Mouse (Mus musculus) heart, embryonic 15.5 days (tissue): ENCODE data around the gene Lrrc57. TPM values are rescaled to one million over a fixed set of nuclear protein-coding genes. Genes with fewer than 3 reads are reported as not detected.

ENCODE experiments used
- ATAC-seq: fragments of 200-750 bp; cut with Nextera tagmentation; replicated peaks from 2 replicates; pipeline ENCODE4 v1.8.0; 2017; ENCODE audit warnings: low read depth, moderate TSS enrichment; ENCODE audit not compliant: insufficient number of reproducible peaks, insufficient read depth, low FRiP score
- H3K27ac ChIP-seq: fragments of 300-500 bp; sonication (generic); 2 replicates; pipeline ENCODE4 v1.5.1; 2015; ENCODE audit warnings: mild to moderate bottlenecking, inconsistent platforms
- H3K27me3 ChIP-seq: fragments of 300-500 bp; sonication (generic); 2 replicates; pipeline ENCODE4 v1.6.1; 2015; ENCODE audit warnings: inconsistent platforms
- H3K36me3 ChIP-seq: fragments of 300-500 bp; sonication (generic); 2 replicates; pipeline ENCODE4 v1.6.1; 2015; ENCODE audit warnings: mild to moderate bottlenecking, inconsistent platforms
- H3K4me1 ChIP-seq: fragments of 300-500 bp; sonication (generic); replicated peaks from 2 replicates; pipeline ENCODE4 v1.6.1; 2015; ENCODE audit warnings: inconsistent platforms
- H3K4me2 ChIP-seq: fragments of 300-500 bp; sonication (generic); 2 replicates; pipeline ENCODE4 v1.6.1; 2015; ENCODE audit warnings: inconsistent platforms, mild to moderate bottlenecking, moderate library complexity
- H3K4me3 ChIP-seq: fragments of 300-500 bp; sonication (generic); 2 replicates; pipeline ENCODE4 v1.5.1; 2015; ENCODE audit warnings: mild to moderate bottlenecking, inconsistent platforms
- H3K9ac ChIP-seq: fragments of 300-500 bp; sonication (generic); 2 replicates; pipeline ENCODE4 v1.6.1; 2015; ENCODE audit warnings: mild to moderate bottlenecking, inconsistent platforms
- H3K9me3 ChIP-seq: fragments of 300-500 bp; sonication (generic); replicated peaks from 2 replicates; pipeline ENCODE4 v1.6.1; 2016; ENCODE audit warnings: inconsistent platforms
- WGBS: fragments of 180-500 bp; shearing (Covaris S2); methylation state at CpG from one replicate; pipeline ENCODE4 v1.1.7; 2015; ENCODE audit warnings: mixed read lengths; 5-methylcytosine and 5-hydroxymethylcytosine counted together
- polyA plus RNA-seq: library from polyadenylated mRNA; unstranded; fragments of >200 nt; fragmentation: Nextera tagmentation; extraction: Ambion mirVana; gene quantifications from 2 replicates; pipeline ENCODE4 v1.2.1, GENCODE M21; 2015

Gene Lrrc57
- polyA plus RNA-seq, 1 experiment from 2014 or later = 20.8 TPM

DNA sequence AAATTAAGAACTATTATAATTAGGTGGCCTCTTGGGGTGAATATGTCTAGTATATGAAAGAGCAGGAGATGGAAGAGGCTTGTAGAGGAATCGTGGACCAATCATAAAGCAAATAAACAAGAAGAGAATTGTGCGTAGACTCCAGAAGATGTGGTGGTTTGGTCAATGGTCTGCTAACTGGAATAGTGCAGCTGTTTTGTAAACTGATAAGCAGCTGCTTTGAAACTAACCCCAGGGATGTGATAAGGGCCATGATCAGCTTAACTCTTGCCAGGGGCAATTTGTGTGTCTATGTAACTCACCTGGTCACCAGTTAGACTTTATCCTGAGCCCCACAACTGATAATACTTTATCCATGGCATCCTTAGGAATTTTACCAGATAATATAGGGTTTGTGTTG, 22.2 kb upstream of the Lrrc57 start:
- 0 out of 2 replicates have a peak overlapping the region, but pooled peaks have one; percentile 21 for H3K27ac ChIP-seq
- H3K36me3 ChIP-seq = peaks cover 16% of the 10 kb centered on the region; the same call in 1 of the 2 replicates
- no peak for ATAC-seq
- WGBS = 55% methylated on average over 2 of the region's 2 CpGs
- H3K4me1 ChIP-seq = peaks cover 24% of the 10 kb centered on the region
- H3K4me3 ChIP-seq = no peak overlapping the region
- no peaks in the 10 kb centered on the region for H3K9me3 ChIP-seq
- no peak overlapping the region for H3K4me2 ChIP-seq
- no peak overlapping the region for H3K9ac ChIP-seq
- no peaks in the 10 kb centered on the region for H3K27me3 ChIP-seq

DNA sequence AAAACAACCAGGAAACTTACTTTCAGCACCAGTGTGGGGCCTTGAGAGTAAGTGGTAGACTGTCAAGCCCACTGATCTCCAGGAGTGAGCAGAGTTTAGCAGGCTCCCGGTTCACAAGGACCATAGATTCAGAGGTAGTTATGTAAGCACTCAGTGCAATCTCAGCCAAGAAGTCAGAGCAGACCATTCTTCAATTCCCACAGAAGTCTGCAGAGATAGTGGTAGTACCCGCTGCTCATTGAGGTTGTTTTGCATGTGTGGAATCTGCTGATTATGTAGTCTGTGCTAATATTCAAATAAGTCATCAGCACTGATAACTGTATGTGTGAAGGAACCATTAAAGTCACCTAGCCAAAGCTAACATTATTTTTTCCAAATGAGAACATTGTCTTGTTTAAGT, 21.3 kb upstream of the Lrrc57 start:
- Histone ChIP-seq H3K36me3 (peaks cover 16% of the 10 kb centered on the region; the same call in 1 of the 2 replicates), H3K4me1 (peaks cover 24% of the 10 kb centered on the region), H3K27ac (no peak overlapping the region), H3K9me3 (no peaks in the 10 kb centered on the region), H3K4me3 (0 out of 2 replicates have a peak overlapping the region, but pooled peaks have one; percentile 64), H3K27me3 (no peaks in the 10 kb centered on the region), H3K9ac (no peak overlapping the region), H3K4me2 (peak overlapping the region; percentile 70)
- 31% methylated on average over 2 of the region's 2 CpGs for WGBS
- ATAC-seq = no peak

DNA sequence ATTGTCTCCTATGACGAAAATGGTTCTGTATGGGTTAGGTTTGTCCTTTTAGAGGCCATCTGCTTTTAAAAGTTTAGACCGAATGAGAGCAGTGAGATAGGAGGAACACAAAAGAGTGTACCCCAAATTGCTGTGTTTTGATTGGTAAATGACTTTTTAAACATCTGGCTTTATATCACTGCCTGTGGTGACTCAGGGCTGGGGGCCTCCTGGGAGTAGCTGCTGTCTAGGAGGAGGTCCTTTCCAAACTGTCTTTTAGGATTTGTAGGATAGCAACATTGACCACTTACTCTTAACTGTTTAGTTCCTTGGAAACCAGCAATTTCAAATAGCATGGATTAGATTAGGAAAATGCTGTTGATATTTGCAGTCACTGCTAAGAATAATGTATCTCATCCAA, 20.9 kb upstream of the Lrrc57 start:
- no peak for ATAC-seq
- Histone ChIP-seq H3K4me1 (peaks cover 24% of the 10 kb centered on the region), H3K9me3 (no peaks in the 10 kb centered on the region), H3K36me3 (peaks cover 12% of the 10 kb centered on the region; the same call in 1 of the 2 replicates), H3K4me2 (peak overlapping the region; percentile 70), H3K27me3 (no peaks in the 10 kb centered on the region), H3K4me3 (peak overlapping the region; percentile 64; the same call in 1 of the 2 replicates), H3K9ac (no peak overlapping the region), H3K27ac (no peak overlapping the region)
- WGBS = 73% methylated on average over 2 of the region's 2 CpGs

DNA sequence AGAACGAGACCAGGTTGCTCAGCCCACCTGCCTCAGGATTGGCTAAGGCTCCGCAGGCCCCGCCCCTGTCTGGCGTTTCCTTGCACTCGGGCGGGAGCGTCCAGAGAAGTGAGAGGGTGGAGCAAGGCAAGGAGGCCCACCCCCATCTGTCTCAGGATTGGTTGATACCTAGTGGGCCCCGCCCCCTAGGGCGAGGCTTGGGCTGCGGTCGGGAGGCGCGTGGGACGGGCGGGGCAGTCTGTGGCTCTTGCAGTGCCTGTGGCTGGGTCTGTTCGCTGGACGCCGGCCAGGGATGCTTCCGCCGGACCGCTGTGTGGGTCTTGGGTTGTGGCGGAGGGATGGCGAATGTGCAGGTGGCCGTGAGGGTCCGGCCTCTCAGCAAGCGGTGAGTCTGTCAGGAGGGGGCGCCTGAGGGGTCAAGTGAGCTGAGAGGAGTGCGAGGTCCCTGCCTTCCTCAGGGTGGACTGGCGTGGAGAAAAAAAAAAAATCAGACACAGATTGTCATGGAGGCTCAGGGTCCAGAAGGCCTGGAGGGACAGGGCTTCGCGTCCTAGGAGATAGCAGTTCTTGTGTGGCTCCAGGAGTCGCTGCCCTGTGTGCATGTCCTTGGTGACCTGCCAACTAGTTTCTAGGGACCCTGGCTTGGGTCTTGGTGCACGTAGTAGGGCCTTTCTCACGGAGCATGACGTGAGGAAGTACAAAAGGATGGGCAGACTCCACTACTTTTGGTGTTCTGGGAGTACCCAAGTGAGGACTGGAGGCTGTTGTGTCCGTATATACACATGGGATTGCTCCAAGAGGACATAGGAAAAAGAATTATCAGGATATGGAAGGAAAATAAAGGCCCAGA, 19.8 kb upstream of the Lrrc57 start, which contains the start of gene Stard9:
Gene Stard9, plus strand, starts transcription at position 236 of the 850 bp plus-strand sequence.
- peak; percentile 100 for ATAC-seq
- H3K27me3 ChIP-seq = no peaks in the 10 kb centered on the region
- H3K4me2 ChIP-seq = peak within 1 kb of the TSS; percentile 70
- peak within 1 kb of the TSS; percentile 53 for H3K9ac ChIP-seq
- WGBS = 2% methylated on average over 36 of the region's 36 CpGs
- no peaks in the 10 kb centered on the region for H3K9me3 ChIP-seq
- H3K4me3 ChIP-seq = peak within 1 kb of the TSS; percentile 64
- peak within 1 kb of the TSS; percentile 63 for H3K27ac ChIP-seq
- H3K36me3 ChIP-seq = peaks cover 3% of the 10 kb centered on the region; the same call in 1 of the 2 replicates
- H3K4me1 ChIP-seq = peaks cover 24% of the 10 kb centered on the region

DNA sequence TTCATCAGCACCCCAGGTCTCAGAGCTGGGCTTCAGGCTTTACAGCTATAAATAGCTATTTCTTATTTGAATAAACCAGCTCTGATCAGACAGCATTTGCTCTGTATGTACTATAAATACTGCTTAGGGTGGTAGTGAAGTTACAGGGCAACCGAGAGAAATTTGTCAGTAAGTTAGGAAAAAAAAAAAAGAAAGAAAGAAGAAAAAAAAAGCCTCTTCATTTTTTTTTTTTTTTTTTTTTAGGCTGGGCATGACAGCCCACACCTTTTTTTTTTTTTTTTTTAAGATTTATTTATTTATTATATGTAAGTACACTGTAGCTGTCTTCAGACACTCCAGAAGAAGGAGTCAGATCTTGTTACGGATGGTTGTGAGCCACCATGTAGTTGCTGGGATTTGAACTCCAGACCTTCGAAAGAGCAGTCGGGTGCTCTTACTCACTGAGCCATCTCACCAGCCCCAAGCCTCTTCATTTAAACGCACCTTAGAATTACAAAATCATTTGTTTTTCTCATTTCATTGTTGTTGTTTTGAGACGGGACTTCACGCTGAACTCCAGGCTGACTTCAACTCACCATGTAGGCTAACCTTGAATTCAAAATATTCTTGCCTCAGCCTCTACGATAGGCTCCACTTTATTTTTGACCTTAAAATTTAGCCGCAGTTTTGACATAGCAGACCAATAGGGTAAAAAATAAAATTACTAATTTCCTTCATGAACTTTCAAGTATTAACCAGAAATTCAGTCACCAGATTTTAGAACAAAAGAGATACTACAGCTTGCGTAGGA, 19.0 kb upstream of the Lrrc57 start:
- H3K4me2 ChIP-seq = peak overlapping the region; percentile 70
- no peaks in the 10 kb centered on the region for H3K27me3 ChIP-seq
- no peak for ATAC-seq
- 28% methylated on average over 10 of the region's 10 CpGs for WGBS
- H3K4me1 ChIP-seq = peaks cover 24% of the 10 kb centered on the region
- H3K9me3 ChIP-seq = no peaks in the 10 kb centered on the region
- peak overlapping the region; percentile 64 for H3K4me3 ChIP-seq
- no peak overlapping the region; the same call in 1 of the 2 replicates for H3K9ac ChIP-seq
- no peak overlapping the region for H3K27ac ChIP-seq
- no peaks in the 10 kb centered on the region for H3K36me3 ChIP-seq

DNA sequence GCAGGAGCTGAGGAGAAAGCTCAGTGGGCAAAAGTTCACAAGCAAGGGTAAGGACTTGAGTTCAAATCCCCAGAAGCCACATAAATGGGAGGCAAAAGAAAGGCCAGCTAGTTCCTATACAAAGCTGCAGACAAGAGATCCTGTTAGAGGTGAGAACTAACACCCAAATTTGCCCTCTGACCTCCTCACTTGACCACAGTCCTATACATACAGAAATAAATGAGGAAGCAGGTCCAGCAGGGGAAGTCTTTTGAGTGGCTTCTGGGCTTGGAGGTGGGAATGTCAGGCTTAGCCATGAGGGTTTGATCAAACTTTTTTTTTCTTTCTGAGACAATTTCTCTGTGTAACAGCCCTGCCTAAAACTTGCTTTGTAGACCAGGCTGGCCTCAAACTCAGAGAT, 13.6 kb upstream of the Lrrc57 start:
- Histone ChIP-seq H3K4me2 (no peak overlapping the region), H3K9ac (no peak overlapping the region), H3K4me3 (no peak overlapping the region), H3K9me3 (no peaks in the 10 kb centered on the region), H3K27me3 (no peaks in the 10 kb centered on the region), H3K4me1 (no peaks in the 10 kb centered on the region), H3K27ac (no peak overlapping the region), H3K36me3 (peaks cover 25% of the 10 kb centered on the region)
- ATAC-seq = no peak

DNA sequence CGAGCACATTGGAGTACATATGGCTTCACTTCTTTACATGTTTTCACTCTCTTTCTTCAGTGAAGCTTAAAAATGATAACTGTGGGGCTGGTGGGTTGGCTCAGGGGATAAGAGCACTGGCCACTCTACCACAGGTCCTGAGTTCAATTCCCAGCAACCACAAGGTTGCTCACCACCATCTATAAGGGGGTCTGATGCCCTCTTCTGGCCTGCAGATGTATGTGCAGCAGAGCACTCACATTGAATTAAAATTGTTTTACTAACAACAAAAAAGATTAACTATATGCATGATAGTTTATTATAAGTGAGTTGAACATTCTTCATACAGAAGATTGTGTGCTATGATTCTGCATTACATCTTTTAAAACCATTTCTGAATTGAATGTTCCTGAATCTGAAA, 10.2 kb upstream of the Lrrc57 start:
- Histone ChIP-seq H3K9ac (no peak overlapping the region), H3K4me3 (no peak overlapping the region), H3K9me3 (no peaks in the 10 kb centered on the region), H3K27ac (no peak overlapping the region), H3K36me3 (peaks cover 46% of the 10 kb centered on the region), H3K4me1 (no peaks in the 10 kb centered on the region), H3K4me2 (no peak overlapping the region), H3K27me3 (no peaks in the 10 kb centered on the region)
- WGBS = 100% methylated on average over 1 of the region's 1 CpGs
- ATAC-seq = no peak

DNA sequence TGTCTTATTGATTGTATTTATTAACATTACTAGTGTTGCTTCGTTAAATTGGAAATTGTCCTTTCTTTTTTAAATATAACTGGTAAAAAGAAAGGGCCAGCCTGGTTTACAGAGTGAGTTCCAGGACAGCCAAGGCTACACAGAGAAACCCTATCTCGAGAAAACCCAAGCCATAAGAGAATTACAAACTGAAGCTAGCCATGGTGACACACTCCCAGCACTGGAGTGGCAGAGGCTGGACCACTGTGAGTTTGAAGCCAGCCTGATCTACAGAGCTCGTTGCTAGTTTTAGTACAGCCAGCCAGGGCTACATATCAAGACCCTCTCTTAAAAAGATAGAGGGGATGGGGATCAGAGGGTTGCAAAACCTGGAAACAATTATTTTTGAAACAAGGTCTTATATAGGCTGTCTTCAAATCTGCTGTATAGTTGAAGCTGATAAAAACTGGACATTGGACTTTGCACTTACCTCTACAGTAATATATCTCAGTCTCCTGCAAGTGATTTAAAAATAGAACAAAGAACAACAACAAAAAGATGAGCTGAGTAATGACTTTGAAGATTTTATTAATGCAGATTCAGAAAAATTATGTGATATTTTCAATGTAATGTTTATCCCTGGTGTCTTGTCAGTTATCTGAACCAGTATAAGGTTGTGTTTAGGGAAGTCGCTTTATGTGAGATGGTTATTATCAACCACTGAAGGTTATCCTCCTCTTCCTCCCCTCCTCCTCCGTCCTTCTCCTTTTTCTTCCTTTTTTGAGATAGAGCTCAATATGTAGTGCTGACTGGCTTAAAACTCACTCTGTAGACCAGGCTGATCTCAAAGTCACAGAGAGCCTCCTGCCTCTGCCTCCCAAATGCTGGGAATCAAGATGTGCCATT, 7.2 kb upstream of the Lrrc57 start:
- Histone ChIP-seq H3K4me2 (no peak overlapping the region), H3K27me3 (no peaks in the 10 kb centered on the region), H3K36me3 (peaks cover 58% of the 10 kb centered on the region), H3K9me3 (no peaks in the 10 kb centered on the region), H3K9ac (no peak overlapping the region), H3K27ac (no peak overlapping the region), H3K4me1 (no peaks in the 10 kb centered on the region), H3K4me3 (no peak overlapping the region)
- ATAC-seq = no peak
- 89% methylated on average over 5 of the region's 5 CpGs for WGBS

DNA sequence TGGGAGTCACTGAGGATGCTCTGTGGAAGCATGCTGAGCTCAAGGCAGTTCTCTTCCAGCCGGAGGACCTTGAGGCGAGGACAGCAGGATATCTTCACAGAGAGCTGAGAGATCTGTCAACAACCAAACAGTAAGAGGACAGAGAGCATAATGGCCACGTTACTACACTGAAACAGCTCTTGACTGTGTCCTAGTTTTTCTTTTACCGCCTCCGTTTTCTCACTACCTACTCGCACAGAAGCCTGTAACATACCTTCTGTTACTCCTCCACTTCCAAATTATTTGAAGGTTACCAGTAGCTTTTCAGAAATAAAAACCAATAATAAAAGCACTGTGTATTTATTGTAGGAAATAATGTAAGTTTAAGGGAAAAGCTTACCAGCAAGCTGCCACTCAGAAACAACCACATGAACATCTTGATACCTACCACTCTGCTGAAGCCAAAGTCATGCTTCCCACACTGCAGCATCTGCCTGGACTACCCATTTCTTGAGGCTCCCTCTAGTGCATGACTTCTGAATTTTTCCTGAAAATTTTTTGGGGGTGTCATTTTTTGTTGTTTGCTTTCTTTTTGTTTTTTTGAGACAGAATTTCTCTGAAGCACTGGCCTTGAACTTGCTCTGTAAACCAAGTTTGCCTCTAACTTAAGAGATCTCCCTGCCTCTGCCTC, 3.2 kb downstream of the Lrrc57 start:
- no peaks in the 10 kb centered on the region for H3K9me3 ChIP-seq
- H3K36me3 ChIP-seq = peaks cover 12% of the 10 kb centered on the region
- 62% methylated on average over 6 of the region's 6 CpGs for WGBS
- no peak overlapping the region for H3K9ac ChIP-seq
- H3K4me2 ChIP-seq = no peak overlapping the region
- H3K27ac ChIP-seq = no peak overlapping the region
- no peak for ATAC-seq
- H3K27me3 ChIP-seq = no peaks in the 10 kb centered on the region
- peaks cover 23% of the 10 kb centered on the region for H3K4me1 ChIP-seq
- no peak overlapping the region for H3K4me3 ChIP-seq

DNA sequence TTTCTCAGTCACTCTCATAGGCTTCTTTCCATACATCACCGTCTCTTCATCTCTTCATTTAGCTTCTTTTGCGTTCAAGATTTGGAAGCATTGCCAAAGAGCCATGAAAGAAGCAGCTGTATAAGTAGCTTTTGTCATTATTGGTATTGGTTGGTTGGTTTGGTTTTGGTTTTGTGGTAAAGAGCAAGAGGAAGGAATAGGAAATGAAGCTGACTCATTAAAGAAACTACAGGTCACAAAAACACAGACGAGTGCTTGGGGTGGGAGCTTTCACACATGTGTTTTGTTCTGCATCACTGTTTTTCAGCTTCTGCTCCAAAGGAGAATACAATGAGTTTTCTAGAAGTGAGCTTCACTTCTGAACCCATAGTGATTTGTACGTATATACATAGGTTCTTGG, 9.8 kb downstream of the Lrrc57 start:
- no peak overlapping the region for H3K9ac ChIP-seq
- H3K4me3 ChIP-seq = no peak overlapping the region
- no peak for ATAC-seq
- no peaks in the 10 kb centered on the region for H3K9me3 ChIP-seq
- no peak overlapping the region for H3K27ac ChIP-seq
- H3K4me1 ChIP-seq = no peaks in the 10 kb centered on the region
- H3K36me3 ChIP-seq = peaks cover 61% of the 10 kb centered on the region
- no peaks in the 10 kb centered on the region for H3K27me3 ChIP-seq
- no peak overlapping the region for H3K4me2 ChIP-seq
- 88% methylated on average over 4 of the region's 4 CpGs for WGBS
